Mouse (Mus musculus): ENCODE results near the gene Tmed9. TPM values are rescaled to one million over a fixed set of nuclear protein-coding genes. Genes with fewer than 3 reads are reported as not detected.
A peak's percentile ranks its signal among the peaks of the same experiment; 100 is the strongest.
"Not testable (repeated sequence)": the region's sequence is repeated elsewhere in the genome, so short reads cannot be mapped to it uniquely, and the experiment has no call there.

Gene Tmed9
- total RNA-seq, 2 experiments from 2014 or later, result 134 to 146 TPM

DNA sequence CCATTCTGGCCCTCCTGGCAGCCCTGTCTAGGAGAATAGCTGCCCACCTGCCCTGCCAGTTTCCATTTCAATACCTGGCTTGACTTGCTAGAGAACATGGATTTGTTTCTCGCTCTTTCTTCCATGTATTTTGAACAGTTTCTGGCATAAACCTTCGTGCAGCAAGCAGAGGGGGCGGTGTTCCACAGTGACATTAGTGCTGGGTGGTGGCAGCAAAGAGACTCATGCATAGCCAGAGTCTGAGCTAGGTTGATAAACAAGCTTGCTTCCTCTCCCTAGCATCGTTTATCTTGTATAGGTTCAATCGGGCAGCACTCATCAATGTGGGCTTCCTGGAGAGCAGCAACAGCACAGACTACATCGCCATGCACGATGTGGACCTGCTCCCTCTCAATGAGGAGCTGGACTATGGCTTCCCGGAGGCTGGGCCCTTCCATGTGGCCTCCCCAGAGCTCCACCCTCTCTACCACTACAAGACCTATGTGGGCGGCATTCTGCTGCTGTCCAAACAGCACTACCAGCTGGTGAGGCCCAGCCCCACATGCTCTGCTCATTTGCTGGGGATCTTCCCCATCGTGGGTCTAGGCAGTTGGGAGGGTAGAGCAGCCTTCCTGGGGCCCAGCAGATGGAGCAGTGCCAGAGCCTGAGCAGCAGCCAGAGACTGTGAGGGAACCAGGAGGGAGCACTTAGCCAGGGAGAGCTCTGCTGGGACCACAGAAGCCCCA, 33.5 kb downstream of the Tmed9 start:
- DNase-seq (ENCODE audit: low spot score in 2 of 2), result peak; percentile 57 to 71

GRCm38 (mm10) chr13:55607624-55608006, 34.1 kb downstream of the Tmed9 start:
- DNase-seq (ENCODE audit: low spot score in 2 of 2), result no peak

DNA sequence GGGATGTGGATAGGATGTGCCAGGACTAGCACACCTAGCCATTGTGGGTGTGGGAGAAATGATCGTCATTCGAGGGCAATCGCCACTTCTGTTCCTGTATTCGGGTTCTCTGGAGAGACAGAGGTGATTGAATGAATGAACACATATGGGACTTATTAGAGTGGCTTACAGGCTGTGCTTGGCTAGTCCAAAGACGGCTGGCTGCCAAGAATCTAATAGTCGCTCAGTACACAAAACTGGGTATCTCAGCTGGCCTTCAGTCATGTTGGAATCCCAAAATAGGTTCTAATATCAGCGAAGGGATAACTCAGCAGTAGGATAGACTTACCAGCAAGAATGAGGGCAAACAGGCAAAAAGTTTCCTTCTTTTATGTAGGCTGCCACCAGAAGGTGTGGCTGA, 38.5 kb downstream of the Tmed9 start:
- DNase-seq (ENCODE audit: low spot score in 2 of 2), result no peak

DNA sequence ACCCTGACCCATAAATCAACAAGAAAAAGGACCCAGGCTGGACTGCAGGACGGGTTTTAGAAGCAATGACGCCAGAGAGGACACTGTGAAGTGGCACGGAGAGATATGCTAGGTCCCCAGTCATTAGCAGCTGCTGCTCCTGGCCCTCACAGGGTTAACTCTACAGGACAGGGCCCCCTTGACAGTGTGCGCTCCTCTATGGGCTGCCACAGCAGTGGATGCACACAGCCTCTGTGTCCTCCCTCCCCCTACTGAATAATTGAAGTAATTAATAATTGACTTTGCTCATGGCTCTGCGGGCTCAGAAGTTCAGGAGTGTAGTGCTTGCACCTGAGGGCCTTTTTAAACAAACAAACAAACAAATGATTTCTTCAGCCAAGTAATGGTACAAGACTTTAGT, 39.9 kb downstream of the Tmed9 start:
- no peak for DNase-seq (ENCODE audit: low spot score in 2 of 2)

DNA sequence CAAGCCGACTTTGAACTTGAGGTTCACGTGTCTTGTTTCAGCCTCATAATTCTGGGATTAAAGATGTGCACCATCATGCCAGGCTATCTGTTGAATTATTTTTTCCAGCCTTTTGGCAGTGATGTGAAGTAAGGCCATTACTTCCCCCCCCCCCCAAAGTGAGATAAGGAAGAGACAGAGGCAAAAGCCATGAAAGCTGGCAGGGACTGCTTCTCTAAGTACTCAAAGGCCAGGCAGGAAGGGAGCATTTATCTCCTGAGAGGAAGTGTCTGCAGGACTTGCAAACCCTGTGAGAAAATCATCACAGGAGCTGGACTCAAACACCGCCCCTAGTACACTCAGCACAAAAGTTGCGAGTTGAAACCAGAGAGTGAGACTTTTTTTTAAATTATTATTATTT, 45.8 kb downstream of the Tmed9 start:
- DNase-seq (ENCODE audit: low spot score in 2 of 2), result no peak

- no peak for DNase-seq (ENCODE audit: low spot score in 2 of 2)
These were observed 46.7 kb downstream of the Tmed9 start for GRCm38 (mm10) chr13:55620275-55620674.

- DNase-seq (ENCODE audit: low spot score in 2 of 2), result not testable (repeated sequence)
These were observed 48.7 kb downstream of the Tmed9 start for GRCm38 (mm10) chr13:55622156-55622648.

GRCm38 (mm10) chr13:55622649-55623541, 49.4 kb downstream of the Tmed9 start, which contains the start of gene Caml:
Gene Caml, plus strand, starts transcription at chr13:55623005.
- peak; percentile 83 to 90 for DNase-seq (ENCODE audit: low spot score in 2 of 2)

DNA sequence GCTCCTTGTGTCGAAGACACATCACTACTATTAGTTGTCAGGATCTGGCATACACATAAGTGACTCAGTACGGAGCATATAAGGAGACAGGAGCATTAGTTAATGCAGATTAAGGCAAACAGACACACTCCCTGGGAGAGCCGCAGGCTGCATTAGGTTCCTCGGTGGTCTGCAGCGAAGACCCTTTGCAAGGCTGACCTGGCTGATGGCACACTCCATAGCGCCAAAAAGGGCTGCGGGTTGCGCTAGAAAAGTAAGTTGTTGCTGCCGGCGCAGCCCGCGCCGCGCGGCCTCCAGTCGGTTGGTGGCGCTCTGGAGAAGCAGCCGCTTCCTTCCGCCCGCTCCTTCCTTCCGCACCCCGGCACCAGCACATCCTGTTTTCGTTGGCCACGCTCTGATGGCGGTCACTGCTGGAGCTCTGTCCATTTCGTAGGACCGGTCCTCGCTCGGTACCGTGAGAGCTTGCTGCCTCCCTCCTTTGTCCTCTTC, 61.2 kb downstream of the Tmed9 start, which contains the start of gene Ddx46:
Ddx46 (plus strand) TSS at position 389 of the 489 bp plus-strand sequence.
- DNase-seq (ENCODE audit: low spot score in 2 of 2), result peak; percentile 78 to 90

- DNase-seq (ENCODE audit: low spot score in 2 of 2), result no peak
These were observed 61.6 kb downstream of the Tmed9 start for GRCm38 (mm10) chr13:55635146-55635571.

GRCm38 (mm10) chr13:55636185-55636983, 62.9 kb downstream of the Tmed9 start:
- peak in 1 of 2 experiments; percentile 36 for DNase-seq (ENCODE audit: low spot score in 2 of 2)

GRCm38 (mm10) chr13:55640480-55640879, 66.9 kb downstream of the Tmed9 start:
- peak; percentile 59 to 87 for DNase-seq (ENCODE audit: low spot score in 2 of 2)

GRCm38 (mm10) chr13:55644525-55644924, 71.0 kb downstream of the Tmed9 start:
- DNase-seq (ENCODE audit: low spot score in 2 of 2), result no peak

Other genes starting within 250 kb of the Tmed9 start
- 1 to 10 TPM in 1 of 2 experiments, under 1 TPM in 1; 0.79 to 1.2 TPM for gene Mxd3, start 243.9 kb upstream of the Tmed9 start, total RNA-seq (2021)
- 10 to 100 TPM; 65.9 to 66.8 TPM for gene Lman2, start 210.9 kb upstream of the Tmed9 start, total RNA-seq (2021)
- gene Rgs14, start 204.0 kb upstream of the Tmed9 start, total RNA-seq (2021), result 100 to 1,000 TPM; 103 to 112 TPM
- not detected for gene Slc34a1, start 175.5 kb upstream of the Tmed9 start, total RNA-seq (2021)
- under 1 TPM in 1 of 2 experiments, not detected in 1; 0.68 TPM for gene Pfn3, start 158.5 kb upstream of the Tmed9 start, total RNA-seq (2021)
- under 1 TPM; 0.32 to 0.36 TPM for gene F12, start 146.9 kb upstream of the Tmed9 start, total RNA-seq (2021)
- 10 to 100 TPM; 60.3 to 63.2 TPM for gene Grk6, start 128.7 kb upstream of the Tmed9 start, total RNA-seq (2021)
- gene Prr7, start 109.5 kb upstream of the Tmed9 start, total RNA-seq (2021), result 10 to 100 TPM; 75.6 to 79.2 TPM
- 100 to 1,000 TPM; 359 to 362 TPM for gene Dbn1, start 85.6 kb upstream of the Tmed9 start, total RNA-seq (2021)
- 10 to 100 TPM; 93.2 to 99.5 TPM for gene Pdlim7, start 60.1 kb upstream of the Tmed9 start, total RNA-seq (2021)
- 10 to 100 TPM; 14.5 to 16.4 TPM for gene Dok3, start 44.4 kb upstream of the Tmed9 start, total RNA-seq (2021)
- 10 to 100 TPM; 56.0 to 56.2 TPM for gene Ddx41, start 37.1 kb upstream of the Tmed9 start, total RNA-seq (2021)
- 10 to 100 TPM; 77.6 to 79.0 TPM for gene Fam193b, start 2.6 kb upstream of the Tmed9 start, total RNA-seq (2021)
- gene B4galt7, start 26.2 kb downstream of the Tmed9 start, total RNA-seq (2021), result 10 to 100 TPM; 25.9 to 26.7 TPM
- 10 to 100 TPM; 43.3 to 47.6 TPM for gene Caml, start 49.3 kb downstream of the Tmed9 start, total RNA-seq (2021)
- gene Ddx46, start 61.3 kb downstream of the Tmed9 start, total RNA-seq (2021), result 10 to 100 TPM; 38.4 to 44.6 TPM
- 10 to 100 TPM; 71.1 to 73.9 TPM for gene B230219D22Rik, start 119.4 kb downstream of the Tmed9 start, total RNA-seq (2021)
- 10 to 100 TPM; 76.1 to 76.9 TPM for gene Txndc15, start 140.9 kb downstream of the Tmed9 start, total RNA-seq (2021)
- gene Pcbd2, start 153.6 kb downstream of the Tmed9 start, total RNA-seq (2021), result 10 to 100 TPM; 34.8 to 38.9 TPM
- not detected for gene Catsper3, start 210.8 kb downstream of the Tmed9 start, total RNA-seq (2021)

Data from layer of hippocampus, adult 18-20 months (tissue).